Mouse (Mus musculus): ENCODE data around the gene Capza1.

Capza1 gene

DNA sequence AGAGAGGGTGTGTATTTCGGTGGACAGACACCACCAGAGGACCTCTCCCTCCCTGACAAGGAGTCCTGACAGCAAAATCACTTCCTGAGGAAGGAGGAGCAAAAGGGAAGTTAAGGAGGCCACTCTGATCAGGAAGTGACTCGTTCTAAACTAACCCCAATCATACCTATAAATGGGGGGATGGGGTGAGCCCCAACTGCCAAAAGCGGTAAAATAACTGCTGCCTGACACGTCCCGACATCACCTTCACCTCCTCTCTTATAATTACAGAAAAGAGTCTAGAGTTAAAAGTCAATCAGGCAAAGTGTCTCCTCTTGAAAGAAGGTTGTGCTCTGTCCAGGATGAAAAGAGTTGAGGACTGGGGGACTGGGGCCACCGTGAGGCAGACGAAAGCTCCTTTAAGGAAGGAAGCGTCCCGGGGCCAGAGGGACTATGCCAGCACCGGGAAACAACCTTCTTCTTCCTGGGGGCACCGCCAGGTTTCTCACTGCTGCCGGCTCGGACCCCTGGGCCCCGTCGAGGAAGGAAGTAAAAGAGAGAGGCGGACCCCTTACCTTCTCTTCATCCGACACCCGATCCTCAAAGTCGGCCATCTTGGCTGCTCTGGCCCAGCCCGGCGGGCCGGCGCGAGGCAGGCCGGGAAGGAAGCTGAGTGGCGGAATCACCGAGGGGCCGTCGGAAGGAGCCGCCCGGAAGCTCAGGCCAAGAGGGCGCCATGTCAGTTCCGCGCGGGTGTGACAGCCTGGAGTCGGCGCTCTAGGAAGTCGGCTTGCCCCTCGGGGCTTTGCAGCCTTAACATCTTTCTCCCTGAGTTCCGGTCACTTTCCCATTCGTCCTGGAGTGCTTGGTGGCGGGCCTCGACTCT lies at the start of gene Capza1, which contains the start of gene St7l:
Gene Capza1, minus strand, starts transcription at position 720 of the 865 bp plus-strand sequence.
Gene St7l, plus strand, starts transcription at position 220 of the 865 bp plus-strand sequence.
- in situ Hi-C loops (cut with MseI, MboI), result loop anchor here in 1 of 2 experiments (10.0 kb wide), 1 partner anchor 191 kb away; the partner anchor contains the start of gene Cttnbp2nl

DNA sequence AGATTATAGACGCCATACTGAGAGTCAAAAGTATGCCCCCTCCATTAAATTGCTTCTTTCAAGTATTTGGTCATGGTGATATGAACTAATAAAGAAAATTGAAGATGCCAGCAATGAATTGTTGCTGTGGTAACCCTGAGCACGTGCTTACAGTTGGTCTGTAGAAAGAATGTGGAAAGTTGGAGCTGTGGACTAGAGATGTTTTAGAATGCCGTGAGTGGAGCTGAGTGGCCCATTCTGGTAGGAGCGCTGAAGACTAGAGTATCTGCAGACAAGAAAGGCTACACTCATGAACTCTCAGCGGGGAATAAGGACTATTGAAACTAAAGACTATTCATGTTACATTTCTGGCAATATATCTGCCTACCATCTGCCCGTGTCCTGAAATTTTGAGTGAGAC lies 44.9 kb upstream of the Capza1 start:
- in situ Hi-C loops (cut with MseI, MboI), result no loop called here

GRCm38 (mm10) chr3:104906007-104906406 lies 41.7 kb upstream of the Capza1 start:
- in situ Hi-C loops (cut with MseI, MboI), result no loop called here

DNA sequence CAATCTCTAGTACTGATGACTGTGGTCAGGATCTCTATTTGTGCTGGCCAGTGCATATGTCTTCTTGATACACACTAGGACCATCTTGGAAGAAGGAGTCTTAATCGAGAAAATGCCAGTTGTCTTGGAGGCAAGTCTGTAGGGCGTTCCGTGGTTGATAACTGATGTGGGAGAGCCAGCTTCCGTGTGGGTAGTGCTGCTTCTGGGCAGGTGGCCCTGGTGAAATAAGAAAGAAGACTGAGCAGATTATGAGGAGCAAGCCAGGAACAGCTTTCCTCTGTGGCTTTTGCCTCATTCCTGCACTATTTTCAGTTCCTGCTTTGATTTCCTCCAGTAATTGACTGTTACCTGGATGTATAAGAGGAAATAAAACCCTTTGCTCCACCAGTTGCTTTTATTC lies 41.1 kb upstream of the Capza1 start:
- in situ Hi-C loops (cut with MseI, MboI), result no loop called here

- in situ Hi-C loops (cut with MseI, MboI), result no loop called here
Measured at GRCm38 (mm10) chr3:104901154-104901553, 36.8 kb upstream of the Capza1 start.

DNA sequence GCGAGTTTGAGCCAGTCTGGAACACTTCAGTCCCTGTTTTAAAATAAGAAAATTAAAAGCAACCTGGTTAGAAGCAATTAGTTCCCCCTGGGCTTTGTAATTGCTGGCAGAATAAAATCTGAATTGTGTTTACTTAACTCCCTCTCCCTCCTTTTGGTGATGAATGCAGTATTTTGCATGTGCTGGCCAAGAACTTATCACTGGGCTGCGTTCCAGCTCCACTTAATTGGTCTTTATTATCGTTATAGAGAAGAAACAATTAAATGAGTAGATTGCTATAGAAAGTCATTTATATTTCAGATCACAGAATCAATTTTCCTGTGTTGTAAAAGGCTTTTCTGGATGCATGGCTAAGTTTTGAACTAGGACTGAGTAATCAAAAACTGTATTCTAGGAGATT lies 31.8 kb upstream of the Capza1 start:
- in situ Hi-C loops (cut with MseI, MboI), result no loop called here

- in situ Hi-C loops (cut with MseI, MboI), result no loop called here
Measured at GRCm38 (mm10) chr3:104888585-104888984, 24.3 kb upstream of the Capza1 start.

GRCm38 (mm10) chr3:104869611-104870010 lies 5.3 kb upstream of the Capza1 start:
- in situ Hi-C loops (cut with MseI, MboI), result loop anchor here in 1 of 2 experiments (10.0 kb wide), 1 partner anchor 185 kb away; the partner anchor contains the start of gene Cttnbp2nl

DNA sequence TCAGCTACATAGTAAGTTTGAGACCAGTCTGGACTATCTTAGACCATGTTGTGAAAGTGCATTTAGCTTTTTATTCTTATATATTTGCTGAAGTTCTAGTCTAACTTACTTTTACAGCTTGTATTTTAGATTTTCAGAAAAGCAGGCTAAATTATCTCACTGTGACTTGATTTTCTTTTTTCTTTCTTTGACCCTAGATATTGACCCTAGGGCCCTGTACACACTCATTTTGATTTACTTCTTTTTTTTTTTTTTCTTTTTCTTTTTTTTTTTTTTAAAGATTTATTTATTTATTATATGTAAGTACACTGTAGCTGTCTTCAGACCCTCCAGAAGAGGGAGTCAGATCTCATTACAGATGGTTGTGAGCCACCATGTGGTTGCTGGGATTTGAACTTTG lies 2.4 kb upstream of the Capza1 start:
- in situ Hi-C loops (cut with MseI, MboI), result loop anchor here in 1 of 2 experiments (10.0 kb wide), 1 partner anchor 188 kb away; the partner anchor contains the start of gene Cttnbp2nl

DNA sequence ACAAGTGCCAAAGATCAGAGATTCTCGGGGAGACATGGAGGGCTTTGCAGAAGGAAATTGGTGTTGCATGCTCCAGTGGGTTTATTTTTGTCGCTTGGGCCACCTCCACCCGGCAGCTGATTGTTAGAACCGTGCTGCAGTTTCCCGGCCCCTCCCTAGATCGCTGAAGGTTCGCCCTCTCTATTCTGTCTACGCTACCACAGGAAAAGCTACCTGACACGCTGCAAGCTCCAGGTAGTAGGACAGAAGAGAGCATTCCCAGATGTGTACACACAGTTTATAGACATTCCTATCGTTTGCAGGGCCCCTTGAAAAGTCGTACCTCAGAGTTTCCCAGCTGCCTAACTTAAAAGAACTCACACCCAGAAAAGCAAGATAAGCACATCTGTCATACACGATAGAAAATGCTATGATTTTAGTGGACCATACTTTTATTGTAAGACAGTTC lies 1.1 kb upstream of the Capza1 start:
- in situ Hi-C loops (cut with MseI, MboI), result loop anchor here in 1 of 2 experiments (10.0 kb wide), 1 partner anchor 189 kb away; the partner anchor contains the start of gene Cttnbp2nl

DNA sequence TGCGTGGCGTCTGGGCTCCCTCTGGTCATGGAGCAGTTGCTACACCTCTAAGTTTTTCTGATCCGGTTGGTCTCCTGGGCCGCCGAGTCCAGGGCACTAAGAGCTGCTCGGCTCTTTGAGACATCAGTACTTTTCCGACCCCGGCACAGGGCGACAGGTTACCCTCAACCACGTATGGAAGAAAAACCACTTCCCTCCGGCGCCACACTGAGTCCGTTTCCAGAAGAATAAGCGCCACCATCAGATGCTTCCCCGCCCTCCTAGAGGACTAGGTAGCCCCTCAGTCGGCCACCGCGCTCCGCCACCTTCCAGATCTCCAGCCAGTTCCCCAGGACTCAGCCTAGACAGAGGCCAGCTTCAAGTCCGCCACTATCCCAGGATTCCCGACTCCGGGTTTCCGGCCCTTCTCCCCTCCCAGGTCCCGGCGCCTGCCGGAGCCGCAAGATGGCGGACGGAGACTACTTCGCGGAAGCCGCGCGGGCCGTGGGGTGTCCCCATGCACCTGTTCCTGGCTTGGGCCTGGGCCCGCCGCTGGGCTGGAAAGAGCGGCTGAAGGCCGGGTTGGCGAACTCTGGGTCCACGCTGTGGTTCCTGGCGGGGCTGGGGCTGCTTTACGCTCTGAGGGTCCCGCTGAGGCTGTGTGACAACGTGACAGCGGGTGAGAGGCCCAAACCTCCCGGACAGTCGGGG lies 491 bp upstream of the Capza1 start:
- in situ Hi-C loops (cut with MseI, MboI), result loop anchor here in 1 of 2 experiments (10.0 kb wide), 1 partner anchor 190 kb away; the partner anchor contains the start of gene Cttnbp2nl

DNA sequence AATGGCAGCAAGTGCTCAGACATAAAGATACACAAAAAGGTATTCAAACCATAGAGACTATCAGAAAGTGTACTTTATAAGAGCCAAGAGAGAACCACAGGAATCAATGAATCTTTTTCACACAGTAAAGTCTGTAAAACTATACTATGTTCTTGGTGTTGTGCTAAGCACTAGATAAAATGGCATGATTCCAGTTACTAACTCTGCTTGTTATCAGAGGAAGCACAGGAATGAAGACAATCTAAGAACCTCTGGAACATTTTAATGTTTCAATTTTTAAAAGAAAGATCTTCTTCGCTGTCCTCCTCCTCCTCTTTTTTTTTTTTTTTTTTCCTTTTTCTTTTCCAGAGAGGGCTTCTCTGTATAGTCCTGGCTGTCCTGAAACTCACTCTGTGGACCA lies 5.7 kb downstream of the Capza1 start:
- in situ Hi-C loops (cut with MseI, MboI), result no loop called here

DNA sequence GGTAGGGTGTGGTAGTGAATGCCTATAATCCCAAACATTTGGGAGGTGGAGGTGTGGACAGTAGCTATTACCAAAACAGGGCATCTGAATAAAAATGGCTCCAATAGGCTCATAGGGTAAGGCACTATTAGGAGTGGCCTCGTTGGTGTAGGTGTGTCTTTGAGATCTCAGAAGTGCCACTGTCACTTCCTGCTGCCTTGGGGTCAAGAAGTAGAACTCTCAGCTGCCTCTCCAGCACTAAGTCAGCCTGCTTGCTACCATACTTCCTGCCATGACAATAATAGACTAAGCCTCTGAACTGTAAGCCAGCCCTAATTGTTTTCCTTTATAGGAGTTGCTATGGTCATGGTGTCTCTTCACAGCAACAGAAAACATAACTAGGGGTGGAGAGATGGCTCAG lies 8.2 kb downstream of the Capza1 start:
- in situ Hi-C loops (cut with MseI, MboI), result no loop called here

GRCm38 (mm10) chr3:104854866-104855265 lies 9.4 kb downstream of the Capza1 start:
- in situ Hi-C loops (cut with MseI, MboI), result no loop called here

DNA sequence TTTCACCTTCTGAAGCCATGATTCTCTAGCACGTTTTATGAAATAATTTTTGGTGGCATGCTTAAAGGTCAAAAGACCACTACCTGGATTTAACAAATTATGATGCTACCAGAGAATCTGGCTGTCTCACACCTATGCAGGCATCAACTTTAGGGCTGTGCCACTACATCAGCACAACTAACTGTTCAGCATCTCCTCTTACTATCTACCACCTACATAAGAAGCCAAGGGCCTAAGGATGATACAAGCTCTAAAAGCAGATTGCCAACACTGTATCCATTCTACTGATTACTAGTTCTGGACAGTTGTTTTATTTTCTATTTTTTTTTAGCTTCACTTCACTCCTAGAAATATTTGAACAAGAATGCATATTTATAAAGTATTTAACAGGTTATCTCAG lies 9.8 kb downstream of the Capza1 start:
- in situ Hi-C loops (cut with MseI, MboI), result no loop called here

DNA sequence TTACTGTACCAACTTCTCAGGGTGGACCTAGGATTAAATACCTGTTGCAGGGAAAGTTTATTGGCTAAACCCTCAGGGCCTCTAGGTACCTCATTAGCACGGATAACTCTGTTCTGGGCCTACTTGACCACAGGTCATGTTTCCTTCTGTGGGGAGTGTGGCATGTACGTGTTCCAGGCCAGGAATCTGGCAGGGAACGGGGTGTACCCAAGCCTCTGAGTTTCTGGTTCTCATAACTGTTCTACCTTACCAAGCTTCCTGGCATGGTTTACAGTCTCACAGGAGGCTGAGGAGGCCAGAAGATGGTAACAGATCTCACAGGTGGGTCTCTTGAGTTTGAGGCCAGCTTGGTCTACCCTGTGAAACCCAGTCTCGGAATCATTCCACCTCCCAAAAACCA lies 17.7 kb downstream of the Capza1 start:
- in situ Hi-C loops (cut with MseI, MboI), result no loop called here

DNA sequence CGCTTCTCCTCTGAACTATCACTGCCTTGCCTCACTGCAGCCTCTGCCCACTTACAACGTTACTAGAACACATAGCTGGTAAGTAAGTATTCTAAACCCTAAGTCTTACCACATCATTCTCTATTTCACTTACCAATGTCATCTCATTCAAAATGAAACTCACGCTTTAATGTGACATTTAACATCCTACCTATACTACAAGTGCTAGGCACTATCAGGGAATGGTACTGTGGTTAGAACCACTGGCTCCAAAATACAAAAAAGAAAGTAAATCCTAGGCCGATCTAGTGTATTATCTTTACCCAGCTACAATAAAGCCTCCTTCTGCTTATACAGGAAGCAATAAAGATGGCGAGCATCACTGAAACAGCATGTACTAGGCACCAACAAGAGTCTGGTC lies 23.3 kb downstream of the Capza1 start:
- in situ Hi-C loops (cut with MseI, MboI), result no loop called here

GRCm38 (mm10) chr3:104835797-104836196 lies 28.5 kb downstream of the Capza1 start:
- in situ Hi-C loops (cut with MseI, MboI), result no loop called here

- in situ Hi-C loops (cut with MseI, MboI), result no loop called here
Measured at GRCm38 (mm10) chr3:104822413-104822812, 41.9 kb downstream of the Capza1 start.

GRCm38 (mm10) chr3:104820426-104820825 lies 43.9 kb downstream of the Capza1 start:
- in situ Hi-C loops (cut with MseI, MboI), result no loop called here

DNA sequence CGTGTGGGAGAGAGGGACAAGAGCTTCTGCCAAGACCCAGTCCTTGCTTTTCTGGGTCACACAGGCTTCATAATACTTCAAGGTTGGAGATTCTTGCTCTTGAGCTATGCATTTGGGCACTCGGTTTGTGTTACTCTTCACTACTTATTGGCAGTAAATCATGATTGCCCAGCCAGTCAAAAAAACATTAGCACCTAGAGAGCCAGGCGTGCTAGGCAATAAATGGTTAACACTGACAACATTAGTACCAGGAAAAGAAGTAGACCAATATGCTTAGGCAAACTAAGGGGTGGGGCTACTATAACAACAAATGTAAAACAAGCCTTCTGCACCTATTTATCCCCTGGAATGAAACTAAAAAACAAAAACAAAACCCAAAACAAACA lies 45.6 kb downstream of the Capza1 start:
- in situ Hi-C loops (cut with MseI, MboI), result no loop called here

- in situ Hi-C loops (cut with MseI, MboI), result no loop called here
Measured at GRCm38 (mm10) chr3:104817991-104818748, 46.1 kb downstream of the Capza1 start, which contains the start of gene Mov10. Gene Mov10 (minus strand): TSS chr3:104818563.

Data from mouse trophoblast stem cell (cell line).